13 mouse cellular contexts compared by ENCODE assay signal in the genomic region with DNA sequence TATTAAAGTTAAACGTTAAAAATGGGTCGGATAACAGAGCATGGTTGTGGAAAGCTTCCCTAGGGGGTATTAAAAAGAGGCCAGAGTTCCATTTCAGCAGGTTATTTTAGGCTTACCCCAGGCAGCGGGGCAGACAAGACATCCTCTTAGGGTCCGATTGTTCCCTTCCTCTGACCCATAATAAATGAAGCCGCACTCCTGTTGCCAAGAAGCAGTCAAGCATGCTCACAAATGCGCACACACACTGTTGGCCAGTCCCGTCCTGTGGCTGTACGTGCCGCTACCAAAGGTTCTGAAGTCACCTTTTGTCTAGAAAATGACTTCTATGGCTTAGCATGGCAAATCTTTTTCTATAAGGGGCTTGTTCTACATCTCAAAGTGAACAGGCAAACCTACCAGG.
DNase-seq lines count a peak whose midpoint lies in the region; ATAC-seq lines count a peak whose summit lies in the region.
"Had no signal": no experiment of that assay in that cellular context is flagged by ENCODE, and none has a peak within 500 bp of the region (broad histone marks: within the 10 kb centered on the region; RNA-seq: fewer than 3 reads in every experiment).

No protein-coding gene starts in this region.

- peak overlapping the region; percentile 18; the same call in 1 of the 2 replicates for H3K9ac ChIP-seq in midbrain, embryonic 11.5 days (ENCODE audit: low read length)
- H3K9ac ChIP-seq: limb, embryonic 15.5 days had no signal

- DNase-seq in left cerebral cortex, postnatal 4 days: peak; percentile 16
- DNase-seq in left cerebral cortex, adult 8-10 months (ENCODE audit: low spot score in 2 of 2): no peak
- peak; percentile 40 for DNase-seq in hindbrain, embryonic 10.5 days (ENCODE audit: low spot score)
- DNase-seq in midbrain, embryonic 11.5 days (ENCODE audit: low spot score, missing footprints): no peak
- no peak for DNase-seq in thymus, postnatal 14 days
- no peak for DNase-seq in left cerebral cortex, adult 9 months (ENCODE audit: low spot score in 2 of 2)
- no peak for DNase-seq in spleen, adult 12 weeks (ENCODE audit: low spot score)
- DNase-seq: heart, postnatal 10 days; layer of hippocampus, adult 9-11 months; lung, postnatal 36 days; spleen, adult 18-20 months had no signal

- ATAC-seq in midbrain, embryonic 11.5 days (ENCODE audit: low FRiP score): no peak
- ATAC-seq: activated CD4-positive, CD25-positive, alpha-beta regulatory T cell, adult 4 months had no signal

- no peak overlapping the region for H3K27ac ChIP-seq in hindbrain, embryonic 10.5 days
- no peak overlapping the region for H3K27ac ChIP-seq in midbrain, embryonic 11.5 days (ENCODE audit: low read depth, low read length)
- H3K27ac ChIP-seq: limb, embryonic 15.5 days had no signal

- H3K4me2 ChIP-seq in midbrain, embryonic 11.5 days: no peak overlapping the region
- H3K4me2 ChIP-seq: limb, embryonic 15.5 days had no signal

- H3K4me3 ChIP-seq in hindbrain, embryonic 10.5 days: no peak overlapping the region; the same call in 1 of the 2 replicates
- no peak overlapping the region for H3K4me3 ChIP-seq in midbrain, embryonic 11.5 days (ENCODE audit: low read depth, low read length)
- H3K4me3 ChIP-seq: limb, embryonic 15.5 days had no signal

- H3K4me1 ChIP-seq in hindbrain, embryonic 10.5 days (replicated peaks): peaks cover 21% of the 10 kb centered on the region
- peaks cover 7% of the 10 kb centered on the region for H3K4me1 ChIP-seq in midbrain, embryonic 11.5 days (ENCODE audit: control insufficient read depth, insufficient read depth, low read length)
- H3K4me1 ChIP-seq: limb, embryonic 15.5 days had no signal

- intact Hi-C loops in left cerebral cortex, postnatal 4 days (cut with DNase I): no loop called here

- H3K27me3 ChIP-seq in hindbrain, embryonic 10.5 days (ENCODE audit: insufficient read depth, poor library complexity, severe bottlenecking): peaks cover 23% of the 10 kb centered on the region
- H3K27me3 ChIP-seq in midbrain, embryonic 11.5 days (ENCODE audit: control insufficient read depth, insufficient read depth, low read length): no peaks in the 10 kb centered on the region
- H3K27me3 ChIP-seq: limb, embryonic 15.5 days had no signal

- H3K9me3 ChIP-seq in hindbrain, embryonic 10.5 days: 0 out of 2 replicates have a peak, but pooled peaks cover 6% of the 10 kb centered on the region
- no peaks in the 10 kb centered on the region for H3K9me3 ChIP-seq in midbrain, embryonic 11.5 days (ENCODE audit: control insufficient read depth, low read length)
- H3K9me3 ChIP-seq: limb, embryonic 15.5 days had no signal

- 26% methylated on average over 9 of the region's 9 CpGs for WGBS in hindbrain, embryonic 10.5 days
- 18% methylated on average over 9 of the region's 9 CpGs for WGBS in midbrain, embryonic 11.5 days

- H3K36me3 ChIP-seq in hindbrain, embryonic 10.5 days: no peaks in the 10 kb centered on the region
- H3K36me3 ChIP-seq in midbrain, embryonic 11.5 days (ENCODE audit: control insufficient read depth, insufficient read depth, low read length): no peaks in the 10 kb centered on the region
- H3K36me3 ChIP-seq: limb, embryonic 15.5 days had no signal

Comparison
In these comparisons a context has a peak if more than half of its experiments do, and no peak if none do; other contexts are left out.
1. DNase-seq: peak in left cerebral cortex, postnatal 4 days (single experiment) and hindbrain, embryonic 10.5 days (single experiment); none in left cerebral cortex, adult 8-10 months (0 of 2), midbrain, embryonic 11.5 days (single experiment), thymus, postnatal 14 days (single experiment), left cerebral cortex, adult 9 months (0 of 2) and spleen, adult 12 weeks (single experiment).